Mouse (Mus musculus) fibroblast of lung, adult 2 months (primary cell): Measurements from ENCODE around the gene Nt5c.
"Not testable (repeated sequence)": the region's sequence is repeated elsewhere in the genome, so short reads cannot be mapped to it uniquely, and the experiment has no call there.

Experiments used
- DNase-seq: peaks from one replicate; pipeline ENCODE4 v3.0.0-alpha.2; 2011; ENCODE audit warnings: low read depth

Nt5c gene

GRCm38 (mm10) chr11:115491356-115492083 is at the start of gene Nt5c:
Gene Nt5c (minus strand): TSS chr11:115491862.
- peak; percentile 44 for DNase-seq

- no peak for DNase-seq
Observed at GRCm38 (mm10) chr11:115538045-115538444, 46.4 kb upstream of the Nt5c start.

GRCm38 (mm10) chr11:115536856-115537568 is 45.4 kb upstream of the Nt5c start:
- DNase-seq, result no peak

GRCm38 (mm10) chr11:115536038-115536681 is 44.5 kb upstream of the Nt5c start, which contains the start of gene Sumo2:
Gene Sumo2 (minus strand): TSS chr11:115536276.
- peak; percentile 85 for DNase-seq

GRCm38 (mm10) chr11:115535401-115536037 is 43.9 kb upstream of the Nt5c start:
- no peak for DNase-seq

GRCm38 (mm10) chr11:115534759-115535371 is 43.2 kb upstream of the Nt5c start:
- no peak for DNase-seq

GRCm38 (mm10) chr11:115526446-115526845 is 34.8 kb upstream of the Nt5c start:
- DNase-seq, result not testable (repeated sequence)

GRCm38 (mm10) chr11:115522703-115523102 is 31.0 kb upstream of the Nt5c start:
- no peak for DNase-seq

GRCm38 (mm10) chr11:115522238-115522637 is 30.6 kb upstream of the Nt5c start:
- DNase-seq, result no peak

GRCm38 (mm10) chr11:115521080-115521479 is 29.4 kb upstream of the Nt5c start:
- DNase-seq, result no peak

- no peak for DNase-seq
Observed at GRCm38 (mm10) chr11:115520218-115520617, 28.6 kb upstream of the Nt5c start.

GRCm38 (mm10) chr11:115519581-115519980 is 27.9 kb upstream of the Nt5c start:
- no peak for DNase-seq

GRCm38 (mm10) chr11:115518693-115519092 is 27.0 kb upstream of the Nt5c start:
- DNase-seq, result no peak

GRCm38 (mm10) chr11:115516942-115517341 is 25.3 kb upstream of the Nt5c start:
- no peak for DNase-seq

- no peak for DNase-seq
Observed at GRCm38 (mm10) chr11:115515021-115515420, 23.4 kb upstream of the Nt5c start.

- peak; percentile 90 for DNase-seq
Observed at GRCm38 (mm10) chr11:115514238-115514663, 22.6 kb upstream of the Nt5c start, which contains the start of gene Jpt1. Gene Jpt1 (minus strand): TSS chr11:115514387.

- no peak for DNase-seq
Observed at GRCm38 (mm10) chr11:115513271-115514237, 21.9 kb upstream of the Nt5c start.

- DNase-seq, result no peak
Observed at GRCm38 (mm10) chr11:115512407-115513183, 20.9 kb upstream of the Nt5c start.

GRCm38 (mm10) chr11:115512004-115512403 is 20.3 kb upstream of the Nt5c start:
- no peak for DNase-seq

- no peak for DNase-seq
Observed at GRCm38 (mm10) chr11:115511121-115511520, 19.5 kb upstream of the Nt5c start.
